Mouse (Mus musculus) liver, embryonic 14 days (tissue): ENCODE results near the gene Trex2. TPM values are rescaled to one million over a fixed set of nuclear protein-coding genes. Genes with fewer than 3 reads are reported as not detected.

Experiments
- polyA plus RNA-seq: library from polyadenylated mRNA; depleted of rRNA; stranded (reverse); fragments of >200 nt; gene quantifications from 2 replicates; pipeline ENCODE4 v1.2.3, GENCODE M21; 2012; rRNA removed

Trex2 gene
- polyA plus RNA-seq: 0.03 TPM in 1 of 2 replicates, not detected in the other

GRCm38 (mm10) chrX:73435252-73435651 is at the start of gene Trex2:
Trex2 (minus strand) TSS chrX:73435344.

GRCm38 (mm10) chrX:73483484-73483810 is 48.3 kb upstream of the Trex2 start, which contains the start of gene Bgn:
Bgn (plus strand) TSS chrX:73483602.

GRCm38 (mm10) chrX:73458877-73459392 is 23.8 kb upstream of the Trex2 start, which contains the start of gene Haus7:
Haus7 (minus strand) TSS chrX:73459044.

GRCm38 (mm10) chrX:73410880-73411517 is 24.1 kb downstream of the Trex2 start, which contains the start of gene Zfp92:
Zfp92 (plus strand) TSS chrX:73411096.

GRCm38 (mm10) chrX:73398636-73399035 is 36.5 kb downstream of the Trex2 start, which contains the start of gene Gm18336:
Gm18336 (minus strand) TSS chrX:73398736.

Other genes starting within 250 kb of the Trex2 start
- gene Xlr3b, start 243.1 kb downstream of the Trex2 start, polyA plus RNA-seq: 0.73 and 1.6 TPM in 2 replicates
- gene Xlr4b, start 221.0 kb downstream of the Trex2 start, polyA plus RNA-seq: 1.0 and 1.5 TPM in 2 replicates
- 1.0 and 1.4 TPM in 2 replicates for gene F8a, start 207.1 kb downstream of the Trex2 start, polyA plus RNA-seq
- 0.24 and 0.32 TPM in 2 replicates for gene Xlr4c, start 192.2 kb downstream of the Trex2 start, polyA plus RNA-seq
- gene Xlr3c, start 170.0 kb downstream of the Trex2 start, polyA plus RNA-seq: not detected in 2 replicates
- 0.05 TPM in 1 of 2 replicates, not detected in the other for gene Xlr5a, start 142.4 kb downstream of the Trex2 start, polyA plus RNA-seq
- gene Xlr5c, start 142.4 kb downstream of the Trex2 start, polyA plus RNA-seq: not detected in 2 replicates
- not detected in 2 replicates for gene Gm45015, start 98.5 kb downstream of the Trex2 start, polyA plus RNA-seq
- gene Zfp275, start 92.7 kb downstream of the Trex2 start, polyA plus RNA-seq: 3.2 TPM in 2 replicates
- not detected in 2 replicates for gene Gm18336, start 36.6 kb downstream of the Trex2 start, polyA plus RNA-seq
- gene Zfp92, start 24.2 kb downstream of the Trex2 start, polyA plus RNA-seq: under 0.01 TPM in 1 of 2 replicates, not detected in the other
- 29.5 and 31.5 TPM in 2 replicates for gene Haus7, start 23.7 kb upstream of the Trex2 start, polyA plus RNA-seq
- 16.4 and 17.4 TPM in 2 replicates for gene Bgn, start 48.3 kb upstream of the Trex2 start, polyA plus RNA-seq
- 0.01 TPM in 1 of 2 replicates, not detected in the other for gene Atp2b3, start 67.7 kb upstream of the Trex2 start, polyA plus RNA-seq
- gene Dusp9, start 204.1 kb upstream of the Trex2 start, polyA plus RNA-seq: 21.2 and 21.9 TPM in 2 replicates
- 0.71 and 0.77 TPM in 2 replicates for gene Pnck, start 224.8 kb upstream of the Trex2 start, polyA plus RNA-seq
- gene Slc6a8, start 237.8 kb upstream of the Trex2 start, polyA plus RNA-seq: 1.4 and 1.6 TPM in 2 replicates